Mouse (Mus musculus): ENCODE measurements around the gene Ncf1.

The Ncf1 gene

GRCm38 (mm10) chr5:134209931-134210554 is 19.4 kb downstream of the Ncf1 start:
- no peak for DNase-seq (ENCODE audit: low read depth, low spot score)

GRCm38 (mm10) chr5:134206721-134207120 is 22.7 kb downstream of the Ncf1 start:
- no peak for DNase-seq (ENCODE audit: low read depth, low spot score)

GRCm38 (mm10) chr5:134193664-134194063 is 35.8 kb downstream of the Ncf1 start:
- no peak for DNase-seq (ENCODE audit: low read depth, low spot score)

GRCm38 (mm10) chr5:134188571-134188970 is 40.9 kb downstream of the Ncf1 start:
- no peak for DNase-seq (ENCODE audit: low read depth, low spot score)

GRCm38 (mm10) chr5:134186961-134187731 is 42.3 kb downstream of the Ncf1 start:
- DNase-seq (ENCODE audit: low read depth, low spot score): peak; percentile 45

GRCm38 (mm10) chr5:134186059-134186458 is 43.4 kb downstream of the Ncf1 start:
- no peak for DNase-seq (ENCODE audit: low read depth, low spot score)

- DNase-seq (ENCODE audit: low read depth, low spot score): peak; percentile 98
These were observed 45.3 kb downstream of the Ncf1 start, which contains the start of gene Gtf2ird2 for GRCm38 (mm10) chr5:134183880-134184808. Gtf2ird2 (plus strand) TSS chr5:134184019.

- no peak for DNase-seq (ENCODE audit: low read depth, low spot score)
These were observed 46.3 kb downstream of the Ncf1 start for GRCm38 (mm10) chr5:134183162-134183561.

GRCm38 (mm10) chr5:134182735-134183134 is 46.7 kb downstream of the Ncf1 start:
- peak; percentile 72 for DNase-seq (ENCODE audit: low read depth, low spot score)

GRCm38 (mm10) chr5:134182172-134182571 is 47.3 kb downstream of the Ncf1 start:
- DNase-seq (ENCODE audit: low read depth, low spot score): no peak

GRCm38 (mm10) chr5:134179871-134180270 is 49.6 kb downstream of the Ncf1 start:
- DNase-seq (ENCODE audit: low read depth, low spot score): peak; percentile 66

- no peak for DNase-seq (ENCODE audit: low read depth, low spot score)
These were observed 50.9 kb downstream of the Ncf1 start for GRCm38 (mm10) chr5:134178536-134178935.

GRCm38 (mm10) chr5:134176169-134176881 is 53.1 kb downstream of the Ncf1 start, which contains the start of gene Rcc1l:
Rcc1l (minus strand) TSS chr5:134176774.
- DNase-seq (ENCODE audit: low read depth, low spot score): peak; percentile 87

- DNase-seq (ENCODE audit: low read depth, low spot score): no peak
These were observed 53.7 kb downstream of the Ncf1 start for GRCm38 (mm10) chr5:134175696-134176095.

- DNase-seq (ENCODE audit: low read depth, low spot score): no peak
These were observed 56.2 kb downstream of the Ncf1 start for GRCm38 (mm10) chr5:134173206-134173605.

GRCm38 (mm10) chr5:134170167-134170566 is 59.3 kb downstream of the Ncf1 start:
- DNase-seq (ENCODE audit: low read depth, low spot score): no peak
